In the genomic region with DNA sequence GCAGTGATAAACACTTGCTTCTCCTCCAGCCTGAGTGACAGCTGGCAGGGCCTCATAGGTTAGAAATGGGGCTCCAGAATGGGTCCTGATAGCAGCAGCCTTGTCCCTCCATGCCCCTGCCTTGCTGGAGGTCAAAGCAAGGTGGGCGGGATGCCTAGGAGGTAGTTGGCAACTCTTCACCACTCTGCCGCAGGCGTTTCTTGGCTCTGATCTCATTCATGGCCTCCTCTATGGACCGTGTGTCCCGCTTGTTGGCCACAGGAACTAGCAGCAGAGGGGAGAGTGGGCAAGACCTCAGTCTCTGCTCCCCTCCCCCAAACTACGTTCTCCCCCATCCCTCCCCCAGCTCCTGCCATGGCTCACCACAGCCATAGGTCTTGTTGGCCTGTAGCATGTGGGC, we compare ENCODE assay signal across 1 mouse cellular context.
TF ChIP-seq lines count a peak whose summit lies in the region.

No protein-coding gene starts in this region.

TF ChIP-seq in myocyte, 11 proteins besides CTCF, POLR2A, EP300 and RAD21 (continued from another document):
- TF ChIP-seq POLR2AphosphoS2 (IDR thresholded peaks at IDR 0.05; ENCODE audit: insufficient read length, low read depth) (peak; percentile 93), MAX (IDR thresholded peaks at IDR 0.05; ENCODE audit: low read depth) (no peak), TCF3 (IDR thresholded peaks at IDR 0.05; ENCODE audit: insufficient read length, low read depth) (no peak)
